Mouse (Mus musculus) kidney, postnatal 4 days (tissue): ENCODE measurements around the gene Pex12.
"Not testable (repeated sequence)": the region's sequence is repeated elsewhere in the genome, so short reads cannot be mapped to it uniquely, and the experiment has no call there.

Experiments
- DNase-seq, 2 experiments: peaks; one replicate each; pipeline ENCODE4 v3.0.0; 2021; ENCODE audit warnings: mixed read lengths in 2 of 2

Gene Pex12

DNA sequence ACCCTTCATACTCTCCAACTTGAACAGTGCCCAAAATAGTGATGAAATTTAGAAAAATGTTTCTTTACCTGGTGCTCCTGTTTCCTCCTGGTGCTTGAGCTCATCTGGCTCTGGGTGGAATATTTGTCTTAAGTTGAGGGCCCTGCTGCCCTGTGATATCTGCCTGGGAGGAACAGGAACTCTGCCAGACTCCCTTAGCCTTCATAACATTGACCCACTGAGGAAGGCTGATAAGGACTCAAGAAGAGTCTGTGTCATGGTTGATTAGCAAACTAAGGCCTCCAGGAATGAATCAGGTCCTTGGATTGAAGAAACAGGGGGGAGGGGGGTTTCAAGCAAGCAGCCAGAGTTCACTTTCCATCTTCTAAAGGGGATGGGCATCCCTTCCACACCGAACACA lies 15.8 kb downstream of the Pex12 start, which contains the start of gene Slfn14:
Gene Slfn14, minus strand, starts transcription at position 161 of the 400 bp plus-strand sequence.
- no peak for DNase-seq

DNA sequence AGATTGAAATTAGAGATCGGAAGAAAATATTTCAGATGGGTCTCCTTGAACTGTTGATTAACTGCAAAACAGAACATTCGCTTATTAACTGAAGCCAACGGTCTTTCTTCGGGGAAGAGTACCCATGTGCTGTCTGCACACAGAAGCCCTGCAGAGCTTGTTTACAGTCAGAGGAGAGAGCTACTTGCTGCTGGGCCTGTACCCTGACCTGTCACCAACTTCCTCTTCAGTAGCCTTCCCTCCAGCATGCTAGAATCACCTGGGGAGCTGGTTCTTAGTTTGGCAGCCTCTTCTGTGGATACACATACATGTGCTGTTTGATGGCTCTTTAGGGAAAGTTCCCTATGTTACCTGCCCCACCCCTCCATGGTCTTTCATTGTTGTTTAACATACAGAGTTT lies 16.8 kb downstream of the Pex12 start:
- DNase-seq = no peak

DNA sequence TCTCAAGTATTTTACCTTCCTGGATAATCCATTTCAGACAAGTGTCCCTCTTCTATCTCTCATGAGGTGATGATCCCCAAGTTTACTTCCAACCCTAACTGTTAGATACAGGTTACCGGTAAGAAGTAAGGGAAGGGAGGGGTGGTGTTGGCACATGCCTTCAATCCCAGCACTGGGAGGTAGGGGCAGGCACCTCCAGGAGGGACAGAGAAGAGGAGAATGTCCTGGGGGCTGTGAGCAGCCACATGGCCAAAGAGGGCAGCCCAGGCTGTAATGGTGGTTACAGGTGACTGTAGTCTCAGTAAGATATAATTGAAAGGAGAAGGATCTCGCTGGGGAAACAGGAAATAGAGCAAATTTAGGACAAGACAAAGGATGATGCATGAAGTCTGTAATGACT lies 20.3 kb downstream of the Pex12 start:
- no peak for DNase-seq

DNA sequence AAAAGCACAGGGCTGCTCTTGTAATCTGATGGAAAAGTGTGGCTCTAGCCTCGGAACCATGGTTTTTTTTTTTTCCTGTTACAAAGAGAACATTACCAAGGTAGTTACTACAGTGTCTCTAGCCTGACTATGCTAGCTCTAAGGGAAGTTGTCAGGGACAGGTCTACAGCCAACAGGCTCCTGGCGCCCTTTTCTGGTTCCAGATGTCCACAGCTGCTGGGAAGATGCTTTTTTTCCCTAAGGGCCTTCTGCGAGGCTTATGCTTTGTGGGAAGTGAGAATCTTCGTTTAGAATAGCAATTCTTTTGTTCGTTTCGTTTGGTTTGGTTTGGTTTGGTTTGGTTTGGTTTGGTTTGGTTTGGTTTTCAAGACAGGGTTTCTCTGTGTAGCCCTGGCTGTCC lies 22.7 kb downstream of the Pex12 start:
- peak; percentile 16 to 41 for DNase-seq

GRCm38 (mm10) chr11:83279024-83279423 lies 23.4 kb downstream of the Pex12 start:
- DNase-seq = no peak

DNA sequence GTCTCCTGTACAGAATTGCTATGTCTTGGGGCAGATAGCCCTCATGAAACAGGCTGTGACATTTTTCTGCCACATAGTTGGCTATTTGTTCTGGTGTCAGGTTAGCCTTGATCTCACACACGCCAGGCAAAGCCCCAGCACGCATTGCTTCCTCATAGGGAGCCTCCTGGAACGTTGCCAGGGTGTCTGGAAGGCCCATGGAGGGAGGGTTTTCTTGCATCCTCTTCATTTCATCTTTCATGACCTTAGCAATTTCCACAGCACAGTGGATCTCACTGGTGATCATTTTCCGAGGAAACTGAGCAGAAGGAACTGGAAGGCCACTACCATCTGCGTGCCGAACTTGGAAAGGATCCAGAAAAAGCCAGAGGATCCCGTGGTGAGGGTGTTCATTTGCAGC lies 26.1 kb downstream of the Pex12 start:
- DNase-seq = no peak

- DNase-seq = peak; percentile 12 to 47
Measured at GRCm38 (mm10) chr11:83271951-83272843, 30.2 kb downstream of the Pex12 start.

- DNase-seq = peak; percentile 84 to 90
Measured at GRCm38 (mm10) chr11:83271151-83271950, 31.0 kb downstream of the Pex12 start.

- DNase-seq = no peak
Measured at GRCm38 (mm10) chr11:83270842-83271150, 31.6 kb downstream of the Pex12 start.

GRCm38 (mm10) chr11:83263146-83263545 lies 39.2 kb downstream of the Pex12 start:
- no peak for DNase-seq

GRCm38 (mm10) chr11:83262673-83263072 lies 39.7 kb downstream of the Pex12 start:
- DNase-seq = no peak

DNA sequence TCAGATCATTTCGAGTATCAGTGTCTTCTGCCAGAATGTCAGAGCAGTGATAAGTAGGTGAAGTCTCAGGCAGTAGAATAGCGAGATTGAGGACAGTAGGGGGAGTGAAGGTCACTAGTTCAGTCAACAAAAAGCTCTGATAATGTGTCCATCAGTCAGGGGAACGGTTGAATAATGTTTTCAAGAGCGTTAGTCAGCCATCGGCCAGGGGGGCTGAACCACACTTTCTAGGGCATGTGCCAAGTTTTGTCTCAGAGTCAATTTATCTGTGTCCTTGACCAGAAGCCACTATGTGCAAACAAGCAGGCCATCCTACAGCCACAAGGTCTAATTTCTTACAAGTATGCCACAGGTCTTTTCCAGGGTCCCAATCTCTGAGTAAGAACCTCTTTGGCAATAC lies 45.2 kb downstream of the Pex12 start:
- not testable (repeated sequence) for DNase-seq
